Mouse (Mus musculus) lung, postnatal 0 days (tissue): ENCODE data around the gene Stmn1.

ENCODE experiments used
- CTCF ChIP-seq: IDR thresholded peaks from 2 replicates; pipeline ENCODE4 v1.5.1; 2016; ENCODE audit warnings: antibody characterized with exemption, mild to moderate bottlenecking
- EP300 ChIP-seq: IDR thresholded peaks from 2 replicates; pipeline ENCODE4 v1.6.1; 2016; ENCODE audit warnings: antibody characterized with exemption, mild to moderate bottlenecking, control low read depth

DNA sequence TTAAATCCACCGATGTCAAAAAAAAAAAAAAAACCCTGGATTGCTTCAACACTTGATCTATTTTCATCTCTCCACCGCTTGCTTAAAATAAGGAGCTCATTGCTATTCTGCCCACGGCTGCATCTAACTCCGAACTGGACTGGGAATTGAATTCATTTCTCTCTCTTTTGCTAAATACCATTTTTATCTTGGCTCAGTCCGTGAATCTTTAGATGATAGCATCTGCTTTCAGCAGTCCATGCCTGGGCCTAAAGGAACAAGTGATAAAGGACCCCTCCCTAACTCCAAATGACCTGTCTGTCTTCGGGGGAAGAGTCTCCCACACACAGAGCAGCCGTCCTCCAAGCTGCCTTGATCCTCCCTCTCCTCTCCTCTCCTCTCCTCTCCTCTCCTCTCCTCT, 23.2 kb upstream of the Stmn1 start:
- TF ChIP-seq EP300 (no peak), CTCF (no peak)
